Mouse (Mus musculus): ENCODE results near the gene Myd88.

Myd88 gene

GRCm38 (mm10) chr9:119340212-119340580, 1.0 kb downstream of the Myd88 start:
- no peak for DNase-seq (ENCODE audit: inconsistent ontology term)

- peak; percentile 68 for DNase-seq (ENCODE audit: inconsistent ontology term)
These were observed 1.5 kb downstream of the Myd88 start, which contains the start of gene Acaa1a for GRCm38 (mm10) chr9:119339558-119340211. Gene Acaa1a, plus strand, starts transcription at chr9:119339676.

DNA sequence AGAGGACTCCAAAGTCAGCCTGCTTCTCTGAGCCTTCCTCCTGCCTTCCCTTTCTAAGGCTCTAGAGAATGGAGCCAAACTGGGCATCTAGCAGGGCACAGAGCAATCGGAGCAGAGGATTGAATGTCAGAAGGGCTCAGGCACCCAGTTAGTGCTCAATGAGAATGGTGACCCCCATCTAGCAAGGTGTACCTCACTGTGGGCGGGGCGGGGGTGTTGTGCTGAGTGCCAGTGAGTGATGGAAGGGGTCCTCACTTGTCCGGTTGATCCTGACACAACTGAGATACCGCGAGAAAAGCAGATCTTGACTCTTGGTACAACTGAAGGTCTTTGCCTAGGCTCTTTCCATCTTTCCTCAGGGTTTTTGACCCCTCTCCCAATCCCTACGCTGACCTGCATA, 2.1 kb downstream of the Myd88 start:
- no peak for DNase-seq (ENCODE audit: inconsistent ontology term)

DNA sequence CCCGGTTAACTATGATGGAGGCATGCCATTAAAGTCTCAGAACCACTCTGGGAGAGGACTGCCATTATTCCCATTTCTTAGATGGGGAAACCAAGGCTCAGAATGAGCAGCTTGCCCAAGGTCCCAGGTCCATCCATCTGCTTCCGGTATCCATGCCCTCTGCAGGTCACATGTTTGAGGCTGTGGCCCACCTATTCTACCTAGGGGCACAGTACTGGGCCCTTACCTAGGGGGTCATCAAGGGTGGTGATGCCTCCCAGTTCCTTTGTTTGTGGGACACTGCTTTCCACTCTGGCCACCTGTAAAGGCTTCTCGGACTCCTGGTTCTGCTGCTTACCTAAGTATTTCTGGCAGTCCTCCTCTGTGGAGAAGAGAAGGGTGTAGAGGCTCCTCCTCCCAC, 2.9 kb downstream of the Myd88 start:
- DNase-seq (ENCODE audit: inconsistent ontology term), result no peak

GRCm38 (mm10) chr9:119337842-119338241, 3.4 kb downstream of the Myd88 start:
- no peak for DNase-seq (ENCODE audit: inconsistent ontology term)

DNA sequence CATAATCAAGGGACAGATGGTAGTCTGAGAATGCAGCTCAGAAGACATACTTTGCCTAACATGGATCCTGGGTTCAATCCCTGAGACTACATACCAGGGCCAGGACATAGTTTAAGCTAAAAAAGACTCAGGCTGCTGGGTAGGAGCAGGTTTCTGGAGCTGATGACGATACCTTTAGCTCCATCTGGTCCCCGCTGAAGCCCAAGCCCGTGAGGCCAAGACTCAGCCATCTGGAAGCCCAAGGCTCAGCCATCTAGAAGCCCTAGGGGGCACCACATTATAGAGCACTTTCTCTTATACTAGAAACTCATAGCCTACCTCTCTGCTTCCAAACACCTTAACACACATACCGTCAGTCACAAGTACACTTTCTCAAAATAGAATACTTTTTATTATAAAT, 5.6 kb downstream of the Myd88 start:
- no peak for DNase-seq (ENCODE audit: inconsistent ontology term)

- no peak for DNase-seq (ENCODE audit: inconsistent ontology term)
These were observed 6.4 kb downstream of the Myd88 start for GRCm38 (mm10) chr9:119334834-119335233.

DNA sequence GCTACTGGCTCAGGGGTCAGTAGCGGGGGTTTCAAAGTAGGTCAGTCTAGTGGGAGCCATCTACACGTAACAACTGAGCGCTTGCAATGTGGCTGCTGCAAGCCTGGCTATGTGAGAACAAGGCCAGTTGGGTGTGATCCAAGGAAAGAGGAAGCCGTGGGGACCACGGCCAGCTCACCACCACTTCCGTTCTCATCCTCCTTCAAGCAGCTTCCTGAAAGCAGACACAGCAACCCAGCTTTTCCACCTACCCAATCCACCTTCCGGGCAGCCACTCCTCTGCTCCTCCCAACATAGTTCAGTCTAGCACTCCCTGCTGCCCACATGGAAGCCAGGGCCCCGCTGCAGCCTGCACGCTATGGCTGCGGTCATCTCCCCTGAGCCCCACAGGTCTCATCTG, 6.9 kb downstream of the Myd88 start:
- peak; percentile 60 for DNase-seq (ENCODE audit: inconsistent ontology term)

DNA sequence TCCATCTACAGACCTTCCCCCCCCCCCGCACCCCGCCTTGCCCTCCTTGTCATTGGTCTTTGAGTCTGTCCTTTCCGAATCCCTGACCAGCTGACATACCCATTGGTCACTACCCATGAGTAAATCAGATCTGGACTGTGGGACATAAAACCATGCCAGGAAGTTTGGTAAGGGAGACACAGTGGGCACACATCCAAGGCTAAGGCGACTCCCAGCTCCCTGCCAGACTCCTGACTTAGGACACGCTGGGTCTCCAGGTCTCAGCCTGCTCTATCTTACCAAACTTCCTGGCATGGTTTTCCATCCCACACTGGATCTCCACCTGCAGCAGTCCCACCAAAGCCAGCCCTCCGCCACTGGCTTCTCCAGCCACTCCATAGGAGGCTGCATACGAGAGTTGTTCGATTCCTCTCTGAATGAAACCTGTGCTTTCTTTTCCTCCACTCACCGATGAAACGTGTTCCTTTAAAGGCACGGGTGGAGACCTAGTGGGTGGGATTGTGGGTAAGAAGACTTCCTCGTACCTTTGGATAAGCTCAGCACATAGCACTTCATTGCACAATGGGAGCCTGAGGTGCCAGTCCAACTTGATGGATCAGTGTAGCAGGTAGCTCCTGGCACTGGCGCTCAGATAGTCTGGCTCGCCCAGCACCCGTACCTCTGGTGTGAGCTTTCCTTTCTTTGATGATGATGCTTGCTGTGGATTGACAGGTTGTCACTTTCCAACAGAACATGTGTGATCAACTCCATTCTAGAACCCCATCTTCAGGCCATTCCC, 10.8 kb downstream of the Myd88 start:
- no peak for DNase-seq (ENCODE audit: inconsistent ontology term)

DNA sequence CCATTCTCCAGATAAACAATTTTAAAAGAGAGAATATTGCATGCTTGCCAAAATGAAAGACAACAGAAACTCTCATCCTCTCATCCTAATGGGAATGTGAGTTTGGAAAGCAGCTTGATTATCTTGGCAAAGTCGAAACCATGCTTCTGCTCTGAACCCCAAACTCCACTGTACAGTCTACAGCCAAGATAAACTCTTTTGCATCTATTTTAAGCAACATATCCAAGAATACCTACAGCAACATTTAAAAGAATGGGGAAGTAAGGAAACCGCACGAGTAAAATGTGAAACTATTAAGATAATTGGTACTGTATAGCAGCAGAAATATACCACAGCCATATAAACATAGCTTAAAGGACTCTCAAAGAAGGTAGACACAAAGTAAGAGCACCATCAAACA, 12.7 kb downstream of the Myd88 start:
- DNase-seq (ENCODE audit: inconsistent ontology term), result no peak

DNA sequence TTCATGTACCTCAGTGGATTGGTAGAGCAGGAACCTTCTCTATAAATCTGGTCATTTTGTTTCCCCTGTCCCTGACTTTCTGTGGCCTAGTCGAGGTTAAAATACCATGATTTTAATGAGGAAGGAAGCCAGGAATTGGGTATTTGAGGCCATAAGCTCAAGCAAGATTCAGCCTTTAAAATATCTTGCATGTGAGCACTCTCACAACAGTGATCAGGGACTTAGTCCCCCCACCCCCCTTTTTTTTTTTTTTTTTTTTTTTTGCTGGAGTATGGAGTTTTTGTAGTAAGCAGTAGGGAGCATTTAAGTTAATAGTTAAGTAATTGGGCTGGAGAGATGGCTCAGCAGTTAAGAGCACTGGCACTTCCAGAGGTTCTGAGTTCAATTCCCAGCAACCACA, 17.1 kb downstream of the Myd88 start:
- no peak for DNase-seq (ENCODE audit: inconsistent ontology term)

GRCm38 (mm10) chr9:119323260-119323645, 18.0 kb downstream of the Myd88 start:
- DNase-seq (ENCODE audit: inconsistent ontology term), result no peak

GRCm38 (mm10) chr9:119322289-119323259, 18.6 kb downstream of the Myd88 start, which contains the start of gene Oxsr1:
Gene Oxsr1, minus strand, starts transcription at chr9:119322427.
- DNase-seq (ENCODE audit: inconsistent ontology term), result peak; percentile 99

DNA sequence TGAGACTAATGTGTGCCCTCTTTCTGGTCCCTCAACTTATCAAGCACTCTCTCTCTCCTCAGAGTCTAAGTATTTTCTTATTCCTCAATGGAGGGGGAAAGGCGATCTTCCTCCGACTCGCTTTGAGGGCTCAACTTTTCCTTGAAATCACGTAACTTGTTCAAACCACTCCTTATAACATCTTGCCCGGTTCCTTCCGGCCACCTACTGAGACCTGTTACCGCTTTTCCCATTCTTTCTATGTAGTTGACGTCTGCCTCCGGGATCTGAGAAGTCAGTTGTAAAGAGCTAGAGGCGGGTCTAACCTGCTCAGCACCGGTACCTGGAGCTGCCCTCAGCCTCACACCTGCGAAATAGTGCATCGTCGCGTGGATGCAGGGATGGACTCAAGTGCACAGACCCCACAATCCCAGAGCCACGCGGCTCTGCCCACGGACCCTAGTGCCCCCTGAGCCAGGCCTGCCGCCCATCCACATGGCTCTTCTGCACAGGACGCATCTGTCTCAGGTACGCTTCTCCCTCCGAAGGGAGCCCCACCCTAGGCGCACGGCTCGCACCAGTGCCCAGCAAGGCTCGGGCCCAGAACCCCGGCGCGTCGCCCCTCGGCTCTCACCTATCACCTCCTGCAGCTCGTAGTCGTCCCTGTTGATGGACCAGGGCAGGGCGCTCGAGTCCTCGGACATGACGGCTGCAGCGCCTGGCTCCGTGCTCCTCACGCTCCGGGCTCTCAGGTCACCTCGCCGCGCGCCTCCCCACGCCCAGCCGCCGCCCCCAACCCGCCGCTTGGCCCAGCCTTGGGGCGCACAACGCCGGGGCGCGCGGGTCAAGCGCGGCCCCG, 19.6 kb downstream of the Myd88 start:
- no peak for DNase-seq (ENCODE audit: inconsistent ontology term)

DNA sequence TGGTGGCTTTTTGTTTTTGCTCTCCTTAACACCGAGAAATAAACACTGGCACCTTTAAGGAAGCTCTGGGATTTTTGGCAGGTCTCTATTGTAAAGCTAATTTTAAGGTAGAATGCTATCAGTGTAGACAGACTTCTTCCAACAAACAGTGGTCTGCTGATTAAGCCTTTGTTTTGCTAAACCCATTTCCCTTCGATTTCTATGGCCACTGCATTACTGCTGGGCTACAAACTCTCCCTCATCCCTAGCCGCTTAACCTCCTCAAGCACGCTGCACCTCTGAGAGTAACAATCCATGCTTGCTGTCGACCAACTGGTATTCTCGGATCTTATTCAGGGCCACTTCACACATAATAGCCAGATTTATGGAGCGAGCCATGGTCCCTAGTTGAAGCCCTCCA, 20.3 kb downstream of the Myd88 start:
- DNase-seq (ENCODE audit: inconsistent ontology term), result no peak

- DNase-seq (ENCODE audit: inconsistent ontology term), result no peak
These were observed 20.8 kb downstream of the Myd88 start for GRCm38 (mm10) chr9:119320446-119320845.

DNA sequence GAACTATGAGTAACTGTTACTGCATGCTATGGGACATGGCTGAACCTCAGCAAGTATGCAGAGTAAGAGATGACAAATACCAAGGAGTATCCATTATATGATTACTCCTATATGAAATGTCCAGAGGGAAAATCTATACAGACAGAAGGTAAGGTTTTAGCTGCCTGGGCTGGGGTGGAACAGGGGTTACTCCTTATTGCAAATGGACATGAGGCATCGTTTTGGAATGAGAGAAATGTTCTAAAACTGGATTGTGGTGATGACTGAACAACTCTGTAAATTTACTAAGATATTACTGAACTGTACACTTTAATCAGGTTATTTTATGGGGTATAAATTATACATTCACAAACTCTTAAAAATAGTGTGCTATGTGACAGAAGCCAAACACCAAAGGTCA, 22.3 kb downstream of the Myd88 start:
- no peak for DNase-seq (ENCODE audit: inconsistent ontology term)

- DNase-seq (ENCODE audit: inconsistent ontology term), result no peak
These were observed 28.1 kb downstream of the Myd88 start for GRCm38 (mm10) chr9:119313096-119313495.

DNA sequence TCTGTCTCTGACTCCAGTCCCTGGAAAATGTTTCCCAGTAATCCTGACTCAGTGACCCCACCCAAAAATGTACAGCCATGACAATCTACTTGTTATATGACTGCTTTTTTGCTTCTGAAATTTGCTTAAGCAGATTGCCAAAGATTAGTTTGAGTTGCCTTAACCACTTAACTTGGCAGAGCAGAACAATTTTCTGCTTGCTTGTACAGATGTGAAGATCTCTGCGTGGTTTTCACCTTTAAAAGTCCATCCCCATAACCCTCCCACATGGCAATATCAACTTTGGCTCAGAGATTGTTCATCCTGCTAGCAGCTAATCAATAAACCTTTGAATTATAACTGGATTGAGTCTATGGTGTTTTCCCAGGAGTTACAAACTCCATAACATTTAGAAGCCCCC, 32.1 kb downstream of the Myd88 start:
- DNase-seq (ENCODE audit: inconsistent ontology term), result no peak

GRCm38 (mm10) chr9:119305863-119306262, 35.3 kb downstream of the Myd88 start:
- no peak for DNase-seq (ENCODE audit: inconsistent ontology term)

DNA sequence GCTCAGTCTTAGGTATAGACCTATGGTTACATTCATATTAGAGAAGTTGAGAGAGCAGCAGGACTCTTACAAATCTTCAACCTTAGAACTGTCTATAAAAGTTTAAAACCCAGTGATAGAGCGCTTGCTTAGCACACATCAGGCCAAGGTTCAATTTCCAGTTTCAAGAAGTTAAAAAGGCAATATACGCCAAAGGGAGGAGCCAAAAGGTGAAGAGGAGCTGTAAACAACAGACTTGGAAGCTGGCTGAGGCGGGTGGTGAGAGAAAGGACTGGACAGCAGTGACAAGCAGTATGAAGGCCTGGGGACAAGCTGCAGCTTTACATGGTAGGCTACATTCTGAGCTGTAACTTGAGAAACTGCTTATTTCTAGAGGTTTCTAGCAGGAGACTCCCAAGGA, 42.6 kb downstream of the Myd88 start:
- DNase-seq (ENCODE audit: inconsistent ontology term), result no peak

All from Muller cell, postnatal 12 days (primary cell).